Mouse (Mus musculus): Measurements from ENCODE around the gene Relb.

DNA sequence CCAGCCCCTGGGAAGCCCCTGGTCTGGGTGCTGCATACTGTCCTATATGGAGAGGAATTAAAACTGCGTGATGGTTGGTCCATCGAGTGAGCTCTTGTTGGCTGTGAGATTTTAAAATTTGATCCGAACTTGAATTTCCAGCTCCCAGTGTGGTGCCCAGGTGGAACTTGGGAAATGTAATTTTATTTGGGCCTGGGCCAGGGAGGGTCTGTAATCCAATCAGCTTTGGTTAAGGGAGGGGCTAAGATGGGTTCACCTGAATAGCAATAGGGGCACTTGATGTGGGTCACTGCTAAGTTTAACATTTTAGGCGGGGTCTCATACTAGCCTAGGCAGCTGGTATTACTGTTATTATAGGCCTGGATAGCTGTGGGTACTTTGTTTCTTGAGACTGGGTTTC, 50.8 kb downstream of the Relb start:
- TF ChIP-seq POLR2A (IDR thresholded peaks at IDR 0.05; ENCODE audit: low read depth, low read length) = no peak
- TF ChIP-seq CTCF (IDR thresholded peaks at IDR 0.05; ENCODE audit: extremely low read depth, insufficient read length, insufficient replicate concordance, low read depth, low read length) = no peak
